Mouse (Mus musculus): Measurements from ENCODE around the gene Gsg1l. TPM values are rescaled to one million over a fixed set of nuclear protein-coding genes. Genes with fewer than 3 reads are reported as not detected.

Gsg1l gene
- polyA plus RNA-seq, 1 experiment from 2014 or later = 0.69 TPM

DNA sequence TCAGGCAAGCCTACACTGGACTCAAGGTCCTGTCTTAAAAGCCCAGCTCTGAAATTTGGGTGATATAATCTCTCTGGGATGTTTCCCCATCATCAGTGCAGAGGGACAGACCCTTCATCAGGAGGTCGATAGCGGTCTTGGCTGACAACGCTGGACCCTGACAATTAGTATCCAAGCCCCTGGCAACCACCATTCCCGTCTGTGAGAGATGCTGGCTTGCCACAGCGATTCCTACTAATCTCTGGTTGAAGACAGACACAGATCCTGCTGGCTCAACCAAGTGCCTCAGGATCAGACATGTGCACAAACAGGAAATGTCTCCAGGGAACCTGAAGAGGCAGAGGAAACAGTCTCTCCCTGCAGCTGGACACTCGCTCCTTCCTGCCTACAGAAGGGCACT is 62.2 kb downstream of the Gsg1l start:
- Histone ChIP-seq H3K9me3 (no peaks in the 10 kb centered on the region), H3K4me2 (no peak overlapping the region), H3K4me1 (peaks cover 4% of the 10 kb centered on the region; the same call in 1 of the 2 replicates), H3K27ac (no peak overlapping the region), H3K27me3 (replicated peaks) (no peaks in the 10 kb centered on the region), H3K4me3 (replicated peaks) (no peak overlapping the region), H3K9ac (no peak overlapping the region), H3K36me3 (no peaks in the 10 kb centered on the region)
- no peak for ATAC-seq (ENCODE audit: insufficient read depth, low FRiP score, low read depth)
- 44% methylated on average over 6 of the region's 6 CpGs for WGBS

DNA sequence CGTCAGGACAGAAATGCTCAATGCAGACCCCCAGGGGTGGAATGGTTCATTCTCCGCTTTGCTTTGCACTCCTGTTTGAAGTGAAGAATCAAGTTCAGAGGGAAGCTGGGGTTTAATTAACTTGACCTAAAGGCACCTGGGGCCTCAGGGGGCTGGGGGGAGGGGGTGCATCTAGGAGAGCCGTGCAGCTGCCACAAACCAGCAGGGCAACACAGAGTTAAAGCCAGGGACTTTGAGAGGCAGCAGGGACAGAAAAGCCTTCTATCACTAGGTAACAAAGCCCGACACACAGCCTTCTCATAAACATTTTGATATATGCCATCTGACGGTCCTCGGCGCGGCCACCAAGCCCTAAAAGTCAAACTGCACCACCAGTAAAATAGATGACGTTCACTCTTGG is 62.9 kb downstream of the Gsg1l start:
- WGBS = 23% methylated on average over 9 of the region's 9 CpGs
- Histone ChIP-seq H3K36me3 (no peaks in the 10 kb centered on the region), H3K27ac (no peak overlapping the region), H3K4me1 (peaks cover 4% of the 10 kb centered on the region; the same call in 1 of the 2 replicates), H3K4me2 (no peak overlapping the region), H3K4me3 (replicated peaks) (no peak overlapping the region), H3K9ac (no peak overlapping the region), H3K9me3 (no peaks in the 10 kb centered on the region), H3K27me3 (replicated peaks) (no peaks in the 10 kb centered on the region)
- ATAC-seq (ENCODE audit: insufficient read depth, low FRiP score, low read depth) = no peak

DNA sequence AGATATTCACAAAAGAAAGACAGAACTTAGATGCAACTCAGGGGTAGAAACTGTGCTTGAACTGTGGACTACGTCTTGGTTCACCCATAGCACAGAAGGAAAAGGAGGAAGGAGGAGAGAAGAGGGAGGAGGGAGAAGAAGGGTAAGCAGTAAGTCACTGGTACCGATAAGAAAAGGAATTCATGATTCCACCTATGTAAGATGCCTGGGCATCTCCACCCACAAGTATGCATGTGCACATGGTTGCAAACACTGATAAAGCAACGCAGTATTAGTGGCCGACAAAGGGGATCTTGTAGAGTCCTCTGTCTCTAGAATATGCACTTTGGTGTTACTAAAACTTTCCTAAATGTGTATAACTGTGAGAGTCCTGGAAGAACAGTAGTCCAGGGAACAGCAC is 64.8 kb downstream of the Gsg1l start:
- H3K9me3 ChIP-seq = no peaks in the 10 kb centered on the region
- 91% methylated on average over 4 of the region's 4 CpGs for WGBS
- H3K27me3 ChIP-seq (replicated peaks) = no peaks in the 10 kb centered on the region
- no peak overlapping the region for H3K4me3 ChIP-seq (replicated peaks)
- no peak overlapping the region for H3K4me2 ChIP-seq
- no peaks in the 10 kb centered on the region for H3K36me3 ChIP-seq
- peaks cover 4% of the 10 kb centered on the region; the same call in 1 of the 2 replicates for H3K4me1 ChIP-seq
- H3K9ac ChIP-seq = no peak overlapping the region
- no peak overlapping the region for H3K27ac ChIP-seq
- no peak for ATAC-seq (ENCODE audit: insufficient read depth, low FRiP score, low read depth)

DNA sequence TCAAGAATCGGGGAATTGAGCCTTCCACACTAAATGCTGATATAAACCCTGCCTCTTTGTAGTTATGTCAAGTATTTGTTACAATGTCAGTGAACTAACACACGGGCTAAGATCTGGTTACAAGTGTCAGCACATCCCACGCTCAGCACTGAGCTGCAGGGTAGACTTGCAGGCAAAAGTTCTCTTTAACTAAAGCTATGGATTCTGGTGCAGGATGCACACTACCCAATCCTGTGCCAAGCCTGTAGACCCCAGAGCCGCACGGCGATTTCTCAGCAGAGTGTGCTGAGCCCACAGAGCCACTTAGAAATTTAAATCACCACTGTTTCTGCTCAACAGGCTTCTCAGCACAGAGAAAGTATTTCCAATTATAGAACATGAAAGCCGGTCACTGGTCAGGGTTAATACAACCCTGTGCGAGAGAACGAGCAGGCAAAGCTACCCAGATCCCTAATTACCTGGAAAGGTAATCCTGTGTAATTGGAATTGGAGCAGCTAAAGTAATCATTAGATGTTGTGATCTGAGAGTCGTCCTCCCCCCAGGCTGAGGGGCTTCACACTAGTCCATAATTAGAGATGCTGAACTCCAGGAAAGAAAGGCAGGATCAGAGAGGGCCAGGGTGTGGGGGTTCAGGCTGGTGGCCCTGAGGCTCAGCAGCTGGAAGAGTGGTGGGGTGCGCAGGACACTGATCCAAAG is 69.7 kb downstream of the Gsg1l start:
- Histone ChIP-seq H3K9ac (no peak overlapping the region), H3K36me3 (no peaks in the 10 kb centered on the region), H3K4me1 (no peaks in the 10 kb centered on the region), H3K27me3 (replicated peaks) (no peaks in the 10 kb centered on the region), H3K9me3 (no peaks in the 10 kb centered on the region), H3K4me3 (replicated peaks) (no peak overlapping the region), H3K4me2 (no peak overlapping the region), H3K27ac (no peak overlapping the region)
- ATAC-seq (ENCODE audit: insufficient read depth, low FRiP score, low read depth) = no peak
- WGBS = 57% methylated on average over 11 of the region's 11 CpGs

DNA sequence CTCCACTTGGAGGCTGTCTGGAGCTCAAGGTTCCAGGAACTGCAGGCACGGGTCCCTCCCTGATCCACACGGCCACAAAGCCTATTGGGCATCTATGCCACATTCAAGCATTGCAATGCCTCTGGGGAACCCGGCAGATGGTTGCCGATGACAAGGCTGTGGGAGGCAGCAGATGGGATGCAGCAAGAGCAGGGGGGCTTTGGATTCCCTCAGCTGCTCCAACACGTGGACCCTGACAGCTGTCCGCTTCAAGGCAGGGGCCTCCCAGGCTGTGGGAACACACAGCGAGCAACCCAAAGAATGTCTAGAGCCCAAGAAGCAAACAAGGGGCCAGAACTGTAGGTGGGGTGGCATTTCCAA is 73.4 kb downstream of the Gsg1l start:
- Histone ChIP-seq H3K9me3 (no peaks in the 10 kb centered on the region), H3K36me3 (no peaks in the 10 kb centered on the region), H3K4me1 (no peaks in the 10 kb centered on the region), H3K9ac (no peak overlapping the region), H3K27ac (no peak overlapping the region), H3K27me3 (replicated peaks) (no peaks in the 10 kb centered on the region), H3K4me3 (replicated peaks) (no peak overlapping the region), H3K4me2 (no peak overlapping the region)
- ATAC-seq (ENCODE audit: insufficient read depth, low FRiP score, low read depth) = peak; percentile 23
- 62% methylated on average over 7 of the region's 7 CpGs for WGBS

DNA sequence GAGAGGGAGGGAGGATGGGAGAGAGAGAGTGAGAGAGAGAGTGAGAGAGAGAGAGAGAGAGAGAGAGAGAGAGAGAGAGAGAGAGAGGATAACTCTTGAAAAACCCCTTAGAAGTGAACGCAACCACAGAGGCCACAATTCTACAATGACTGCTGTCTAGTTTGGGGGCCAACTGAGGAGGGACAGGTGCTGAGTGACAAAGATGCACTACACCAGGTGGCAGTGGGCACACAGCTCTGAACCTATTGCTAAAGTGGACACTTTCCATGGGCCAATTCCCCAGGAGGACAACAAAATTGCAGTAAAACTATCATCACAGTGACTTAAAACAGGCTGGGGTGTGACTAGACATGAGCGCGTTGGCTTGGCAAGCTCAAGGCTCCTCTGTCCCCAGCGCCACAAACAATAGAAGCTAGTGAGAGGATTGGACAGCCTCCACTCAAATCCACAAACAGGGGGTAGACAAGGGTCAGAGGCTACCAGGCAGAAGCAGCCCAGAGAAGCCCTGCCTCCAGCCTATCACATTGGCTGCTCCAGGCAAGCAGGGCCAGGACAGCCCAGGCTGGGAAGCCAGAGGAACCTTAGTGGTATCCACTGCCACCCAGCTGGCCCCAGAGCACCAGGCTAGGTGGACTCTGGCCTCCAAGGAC is 73.9 kb downstream of the Gsg1l start:
- H3K4me1 ChIP-seq = no peaks in the 10 kb centered on the region
- H3K9me3 ChIP-seq = no peaks in the 10 kb centered on the region
- no peaks in the 10 kb centered on the region for H3K36me3 ChIP-seq
- 0 out of 2 replicates have a peak, but pooled peaks have one; percentile 20 for ATAC-seq (ENCODE audit: insufficient read depth, low FRiP score, low read depth)
- no peak overlapping the region for H3K4me2 ChIP-seq
- no peak overlapping the region for H3K9ac ChIP-seq
- 67% methylated on average over 4 of the region's 4 CpGs for WGBS
- H3K27me3 ChIP-seq (replicated peaks) = no peaks in the 10 kb centered on the region
- no peak overlapping the region for H3K4me3 ChIP-seq (replicated peaks)
- H3K27ac ChIP-seq = no peak overlapping the region

DNA sequence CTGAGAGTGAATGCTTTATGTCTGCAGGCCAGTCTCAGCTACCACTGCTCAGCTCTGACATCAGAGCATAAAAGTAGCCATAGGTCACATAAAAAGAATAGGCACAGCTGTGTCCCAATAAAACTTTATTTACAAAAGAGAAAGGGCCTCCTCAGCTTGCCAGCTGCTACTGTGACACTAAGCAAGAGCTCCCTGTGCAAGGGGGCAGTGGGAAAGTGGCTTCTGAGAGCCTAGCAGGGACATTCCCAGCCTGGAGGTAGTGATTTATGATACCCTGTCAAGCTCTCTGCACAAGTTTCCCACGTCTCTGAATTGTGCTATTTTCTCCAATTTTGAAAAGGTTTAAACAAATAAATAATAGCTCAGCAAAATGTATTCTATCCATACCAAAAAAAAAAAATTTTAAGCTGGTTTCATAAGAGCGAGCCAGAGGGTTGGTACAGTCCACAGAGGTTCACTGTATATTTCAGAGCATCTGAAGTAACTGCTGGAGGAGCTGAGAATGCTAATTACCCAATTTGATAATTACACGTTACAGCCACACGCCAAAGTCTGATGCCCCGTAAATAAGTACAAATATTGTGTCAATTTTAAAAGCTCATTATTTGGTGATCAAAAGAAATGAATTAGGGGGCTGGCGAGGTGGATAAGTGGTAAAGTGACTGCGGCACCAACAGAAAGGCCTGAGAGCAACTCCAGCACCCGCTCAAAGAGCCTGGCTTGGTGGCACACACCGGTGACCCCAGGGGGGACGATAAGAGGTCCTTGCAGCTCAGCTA is 74.9 kb downstream of the Gsg1l start:
- Histone ChIP-seq H3K4me3 (replicated peaks) (no peak overlapping the region), H3K4me2 (no peak overlapping the region), H3K9ac (no peak overlapping the region), H3K9me3 (no peaks in the 10 kb centered on the region), H3K36me3 (no peaks in the 10 kb centered on the region), H3K27me3 (replicated peaks) (no peaks in the 10 kb centered on the region), H3K4me1 (no peaks in the 10 kb centered on the region), H3K27ac (no peak overlapping the region)
- ATAC-seq (ENCODE audit: insufficient read depth, low FRiP score, low read depth) = no peak
- 68% methylated on average over 10 of the region's 10 CpGs for WGBS

DNA sequence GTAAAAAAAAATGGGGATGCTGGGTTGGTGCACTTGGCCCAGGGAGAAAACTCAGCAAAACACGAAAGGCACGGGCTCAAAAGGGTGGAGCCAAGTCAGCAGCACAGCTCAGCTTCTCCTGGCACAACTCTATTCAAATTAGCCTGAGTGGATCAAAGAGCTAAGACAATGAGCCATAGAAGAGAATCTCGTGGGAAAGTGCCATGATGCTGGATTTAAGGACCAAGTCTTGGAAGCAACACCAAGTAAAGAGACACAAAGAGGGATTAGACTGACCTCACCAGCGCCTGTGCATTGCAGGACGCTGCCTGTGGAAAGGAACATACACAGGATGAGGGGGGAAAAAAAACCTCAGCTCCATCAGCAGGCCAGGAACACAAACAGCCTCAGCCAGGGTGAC is 76.9 kb downstream of the Gsg1l start:
- 52% methylated on average over 5 of the region's 5 CpGs for WGBS
- no peak overlapping the region for H3K4me2 ChIP-seq
- no peaks in the 10 kb centered on the region for H3K9me3 ChIP-seq
- no peak overlapping the region for H3K27ac ChIP-seq
- H3K36me3 ChIP-seq = no peaks in the 10 kb centered on the region
- H3K27me3 ChIP-seq (replicated peaks) = no peaks in the 10 kb centered on the region
- no peak for ATAC-seq (ENCODE audit: insufficient read depth, low FRiP score, low read depth)
- no peak overlapping the region for H3K9ac ChIP-seq
- H3K4me3 ChIP-seq (replicated peaks) = no peak overlapping the region
- H3K4me1 ChIP-seq = no peaks in the 10 kb centered on the region

DNA sequence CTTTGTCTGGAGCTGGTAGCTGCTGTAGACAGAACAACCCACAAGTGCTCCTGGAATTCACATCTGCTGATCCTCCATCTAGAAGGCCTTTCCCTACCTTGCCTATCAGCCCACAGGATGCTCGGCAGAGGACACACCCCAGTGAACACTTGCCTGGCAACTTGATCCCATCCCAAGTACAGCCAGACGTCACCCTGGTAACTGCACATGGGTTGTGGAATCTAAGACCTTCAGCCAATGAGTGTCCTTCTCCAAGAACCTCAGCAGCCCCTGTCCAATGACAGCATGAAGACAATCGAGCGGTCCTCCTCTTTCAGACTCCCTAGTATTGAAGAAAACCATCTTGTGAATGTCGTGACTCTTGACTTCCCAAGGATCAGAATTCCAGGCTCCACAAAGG is 80.5 kb downstream of the Gsg1l start:
- Histone ChIP-seq H3K36me3 (no peaks in the 10 kb centered on the region), H3K4me3 (replicated peaks) (no peak overlapping the region), H3K4me2 (no peak overlapping the region), H3K9ac (no peak overlapping the region), H3K27ac (no peak overlapping the region), H3K4me1 (no peaks in the 10 kb centered on the region), H3K9me3 (no peaks in the 10 kb centered on the region), H3K27me3 (replicated peaks) (no peaks in the 10 kb centered on the region)
- WGBS = 67% methylated on average over 5 of the region's 5 CpGs
- no peak for ATAC-seq (ENCODE audit: insufficient read depth, low FRiP score, low read depth)

DNA sequence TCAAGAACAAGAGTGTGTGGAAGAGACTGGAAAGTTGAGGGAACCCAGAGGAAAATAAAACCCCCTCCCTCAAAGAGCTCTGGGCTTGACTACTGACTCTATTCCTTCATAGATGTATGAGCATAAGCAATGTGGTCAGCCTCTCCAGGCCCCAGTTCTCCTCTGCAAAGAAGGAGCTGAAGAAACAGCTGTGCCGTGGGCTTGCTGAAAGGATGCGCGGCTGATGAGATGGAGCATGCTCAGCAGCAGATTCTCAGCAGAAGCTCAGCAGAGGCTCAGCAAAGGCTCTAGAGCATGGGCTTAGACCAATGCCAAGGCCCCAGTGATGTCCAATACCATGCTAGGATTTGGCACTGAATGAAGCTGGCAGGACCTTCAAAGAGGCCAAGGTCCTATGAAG is 82.3 kb downstream of the Gsg1l start:
- Histone ChIP-seq H3K36me3 (no peaks in the 10 kb centered on the region), H3K4me1 (no peaks in the 10 kb centered on the region), H3K4me3 (replicated peaks) (no peak overlapping the region), H3K9ac (no peak overlapping the region), H3K27ac (no peak overlapping the region), H3K9me3 (no peaks in the 10 kb centered on the region), H3K4me2 (no peak overlapping the region), H3K27me3 (replicated peaks) (no peaks in the 10 kb centered on the region)
- WGBS = 92% methylated on average over 3 of the region's 3 CpGs
- no peak for ATAC-seq (ENCODE audit: insufficient read depth, low FRiP score, low read depth)

DNA sequence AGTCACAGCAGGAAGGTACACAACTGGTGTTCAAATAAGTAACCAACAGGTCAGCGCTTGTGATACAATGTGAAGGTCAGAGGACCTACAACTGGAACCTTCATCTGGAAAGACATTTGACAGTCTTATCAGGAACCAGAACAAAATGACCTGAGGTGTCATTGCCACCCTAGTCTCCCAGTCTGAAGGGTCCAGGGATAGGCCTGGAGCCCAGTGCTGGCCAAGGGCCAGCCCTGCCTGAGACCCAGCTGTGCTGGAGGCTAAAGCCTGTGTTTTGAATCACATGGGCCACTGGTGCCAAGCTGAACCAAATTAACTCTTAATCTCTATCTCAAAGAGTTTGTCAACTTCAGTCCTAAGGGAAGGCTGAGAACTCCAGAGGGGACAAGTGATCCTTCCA is 86.1 kb downstream of the Gsg1l start:
- Histone ChIP-seq H3K9ac (no peak overlapping the region), H3K4me2 (no peak overlapping the region), H3K9me3 (no peaks in the 10 kb centered on the region), H3K36me3 (no peaks in the 10 kb centered on the region), H3K4me1 (no peaks in the 10 kb centered on the region), H3K27me3 (replicated peaks) (no peaks in the 10 kb centered on the region), H3K4me3 (replicated peaks) (no peak overlapping the region), H3K27ac (no peak overlapping the region)
- 97% methylated on average over 1 of the region's 1 CpGs for WGBS
- no peak for ATAC-seq (ENCODE audit: insufficient read depth, low FRiP score, low read depth)

DNA sequence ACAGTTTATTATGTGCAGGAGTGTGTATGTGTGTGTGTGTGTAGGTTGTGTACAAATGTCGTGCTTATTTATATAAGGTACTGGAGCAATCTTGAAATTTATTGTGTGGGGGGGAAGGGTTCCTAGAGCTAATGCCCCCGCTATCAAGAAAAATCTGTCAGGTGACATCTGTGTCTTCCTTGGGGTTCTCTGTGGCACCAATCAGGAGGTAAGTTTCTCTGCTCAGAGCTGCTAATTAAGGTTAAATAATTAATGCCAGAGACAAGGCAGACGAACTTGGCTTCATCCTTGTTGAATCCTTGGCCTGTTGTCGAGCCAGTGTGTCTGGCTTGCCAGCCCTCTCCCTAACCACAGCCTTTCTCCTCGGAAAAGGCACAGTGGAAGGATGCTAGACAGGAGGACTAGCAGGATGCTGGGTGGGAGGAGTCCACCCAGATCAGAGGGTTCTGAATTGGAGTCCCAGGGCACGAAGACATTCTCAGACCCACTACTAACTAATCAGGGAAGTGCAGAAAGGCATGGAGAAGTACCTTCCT is 89.8 kb downstream of the Gsg1l start:
- H3K9me3 ChIP-seq = no peaks in the 10 kb centered on the region
- no peak overlapping the region for H3K27ac ChIP-seq
- ATAC-seq (ENCODE audit: insufficient read depth, low FRiP score, low read depth) = no peak
- no peaks in the 10 kb centered on the region for H3K4me1 ChIP-seq
- no peak overlapping the region for H3K4me3 ChIP-seq (replicated peaks)
- H3K9ac ChIP-seq = no peak overlapping the region
- no peaks in the 10 kb centered on the region for H3K27me3 ChIP-seq (replicated peaks)
- no peaks in the 10 kb centered on the region for H3K36me3 ChIP-seq
- no peak overlapping the region for H3K4me2 ChIP-seq
- 66% methylated on average over 6 of the region's 6 CpGs for WGBS

Measured in stomach, embryonic 15.5 days (tissue).